Mouse (Mus musculus) gonadal fat pad, adult 2 months (tissue): ENCODE measurements around the gene Acap3. TPM values are rescaled to one million over a fixed set of nuclear protein-coding genes. Genes with fewer than 3 reads are reported as not detected.

Experiments
- DNase-seq: peaks from one replicate; pipeline ENCODE4 v3.0.0-alpha.2; 2012; ENCODE audit warnings: low read depth
- polyA plus RNA-seq: library from polyadenylated mRNA; depleted of rRNA; stranded (reverse); fragments of >200 nt; gene quantifications from 2 replicates; pipeline ENCODE4 v1.2.3, GENCODE M21; 2012; rRNA removed

The Acap3 gene
- polyA plus RNA-seq, 1 experiment = 27.7 TPM

GRCm38 (mm10) chr4:155943049-155943452 lies 51.4 kb downstream of the Acap3 start:
- no peak for DNase-seq

- no peak for DNase-seq
Measured at GRCm38 (mm10) chr4:155943534-155944249, 52.1 kb downstream of the Acap3 start, which contains the start of gene Ube2j2. TSS of gene Ube2j2 (plus strand) at chr4:155943831.

DNA sequence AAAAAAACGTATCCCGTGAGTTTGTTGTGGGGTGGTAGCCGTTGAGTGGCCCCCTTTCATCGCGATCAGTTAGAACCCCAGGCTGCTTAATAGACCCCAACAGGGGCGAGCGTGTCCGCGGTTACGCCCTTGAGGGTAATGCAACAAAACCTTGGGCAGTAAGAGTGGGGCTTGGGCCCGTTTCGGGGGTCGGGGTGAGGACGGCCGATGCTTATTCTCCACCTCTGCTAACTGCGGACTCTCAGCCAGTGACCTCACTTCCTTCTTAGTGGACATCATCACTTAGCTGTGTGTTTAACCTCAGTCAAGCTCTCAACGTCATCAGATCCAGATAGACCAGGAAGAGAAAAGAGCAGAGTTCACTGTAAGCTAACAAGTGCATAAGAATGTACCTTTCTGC lies 52.6 kb downstream of the Acap3 start:
- no peak for DNase-seq

GRCm38 (mm10) chr4:155947094-155947493 lies 55.5 kb downstream of the Acap3 start:
- no peak for DNase-seq

DNA sequence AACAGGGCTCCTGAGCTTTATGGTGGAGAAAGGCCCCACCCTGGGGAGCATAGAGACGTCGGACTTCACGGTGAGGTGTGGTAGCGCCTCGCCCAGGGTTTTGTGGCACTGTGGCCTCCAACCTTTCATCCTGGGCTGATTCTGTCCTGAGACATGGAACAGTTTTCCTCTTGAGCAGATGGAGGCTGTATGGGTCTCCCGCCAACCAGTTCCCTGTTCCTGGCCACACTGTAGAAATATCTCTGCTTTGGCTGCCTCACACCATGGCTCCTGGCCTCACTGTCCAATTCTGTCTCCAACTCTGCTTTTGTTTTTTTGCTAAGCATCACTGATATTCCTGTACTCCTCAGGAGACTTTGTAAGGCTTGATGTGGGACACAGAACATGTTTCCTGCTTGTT lies 63.9 kb downstream of the Acap3 start:
- no peak for DNase-seq

Other genes with a start within 250 kb of the Acap3 start
- gene Gm10563, start 246.4 kb upstream of the Acap3 start, polyA plus RNA-seq = not detected in 2 replicates
- gene Mmp23, start 238.4 kb upstream of the Acap3 start, polyA plus RNA-seq = 58.9 and 64.6 TPM in 2 replicates
- 52.9 TPM in 2 replicates for gene Mib2, start 222.6 kb upstream of the Acap3 start, polyA plus RNA-seq
- gene Fndc10, start 197.5 kb upstream of the Acap3 start, polyA plus RNA-seq = 35.3 and 39.7 TPM in 2 replicates
- 105 and 122 TPM in 2 replicates for gene Ssu72, start 187.0 kb upstream of the Acap3 start, polyA plus RNA-seq
- gene Tmem240, start 157.0 kb upstream of the Acap3 start, polyA plus RNA-seq = 0.98 and 1.2 TPM in 2 replicates
- gene Atad3a, start 130.7 kb upstream of the Acap3 start, polyA plus RNA-seq = 52.8 and 68.3 TPM in 2 replicates
- gene Vwa1, start 117.1 kb upstream of the Acap3 start, polyA plus RNA-seq = 21.2 and 28.0 TPM in 2 replicates
- gene Tmem88b, start 105.9 kb upstream of the Acap3 start, polyA plus RNA-seq = 2.4 and 4.7 TPM in 2 replicates
- 1.9 and 2.6 TPM in 2 replicates for gene Ankrd65, start 101.4 kb upstream of the Acap3 start, polyA plus RNA-seq
- gene Mrpl20, start 88.9 kb upstream of the Acap3 start, polyA plus RNA-seq = 71.2 and 101 TPM in 2 replicates
- 63.7 and 69.3 TPM in 2 replicates for gene Ccnl2, start 79.3 kb upstream of the Acap3 start, polyA plus RNA-seq
- gene Aurkaip1, start 60.5 kb upstream of the Acap3 start, polyA plus RNA-seq = 122 and 145 TPM in 2 replicates
- 156 and 190 TPM in 2 replicates for gene Mxra8, start 52.1 kb upstream of the Acap3 start, polyA plus RNA-seq
- gene Dvl1, start 44.4 kb upstream of the Acap3 start, polyA plus RNA-seq = 124 and 139 TPM in 2 replicates
- gene Tas1r3, start 28.5 kb upstream of the Acap3 start, polyA plus RNA-seq = 0.34 and 0.43 TPM in 2 replicates
- 30.8 and 31.0 TPM in 2 replicates for gene Cptp, start 22.4 kb upstream of the Acap3 start, polyA plus RNA-seq
- 33.7 and 36.5 TPM in 2 replicates for gene Ints11, start 22.3 kb upstream of the Acap3 start, polyA plus RNA-seq
- 44.0 and 49.9 TPM in 2 replicates for gene Pusl1, start within 50 bp of the Acap3 start, polyA plus RNA-seq
- gene Ube2j2, start 52.0 kb downstream of the Acap3 start, polyA plus RNA-seq = 47.7 and 53.3 TPM in 2 replicates
- 131 and 135 TPM in 2 replicates for gene C1qtnf12, start 70.5 kb downstream of the Acap3 start, polyA plus RNA-seq
- 8.8 and 9.6 TPM in 2 replicates for gene B3galt6, start 100.8 kb downstream of the Acap3 start, polyA plus RNA-seq
- gene Sdf4, start 101.0 kb downstream of the Acap3 start, polyA plus RNA-seq = 119 and 131 TPM in 2 replicates
- 3.5 and 3.8 TPM in 2 replicates for gene Tnfrsf4, start 122.0 kb downstream of the Acap3 start, polyA plus RNA-seq
- gene Tnfrsf18, start 134.3 kb downstream of the Acap3 start, polyA plus RNA-seq = 3.5 and 3.6 TPM in 2 replicates
- gene Ttll10, start 167.6 kb downstream of the Acap3 start, polyA plus RNA-seq = 17.0 and 21.7 TPM in 2 replicates
- gene 9430015G10Rik, start 218.2 kb downstream of the Acap3 start, polyA plus RNA-seq = 23.5 and 23.8 TPM in 2 replicates
- 0.58 and 0.86 TPM in 2 replicates for gene Rnf223, start 238.7 kb downstream of the Acap3 start, polyA plus RNA-seq